Mouse (Mus musculus) heart, postnatal 4 days (tissue): ENCODE results near the gene Map2. TPM values are rescaled to one million over a fixed set of nuclear protein-coding genes. Genes with fewer than 3 reads are reported as not detected.
A peak's percentile ranks its signal among the peaks of the same experiment; 100 is the strongest.

Source experiments
- DNase-seq: peaks from one replicate; pipeline ENCODE4 v3.0.0; 2021
- total RNA-seq, 2 experiments: library from RNA; stranded (reverse); gene quantifications; 2 replicates each; pipeline ENCODE4 v1.2.3; 2021

The Map2 gene
- total RNA-seq, 2 experiments from 2014 or later, result 4.7 to 5.6 TPM

DNA sequence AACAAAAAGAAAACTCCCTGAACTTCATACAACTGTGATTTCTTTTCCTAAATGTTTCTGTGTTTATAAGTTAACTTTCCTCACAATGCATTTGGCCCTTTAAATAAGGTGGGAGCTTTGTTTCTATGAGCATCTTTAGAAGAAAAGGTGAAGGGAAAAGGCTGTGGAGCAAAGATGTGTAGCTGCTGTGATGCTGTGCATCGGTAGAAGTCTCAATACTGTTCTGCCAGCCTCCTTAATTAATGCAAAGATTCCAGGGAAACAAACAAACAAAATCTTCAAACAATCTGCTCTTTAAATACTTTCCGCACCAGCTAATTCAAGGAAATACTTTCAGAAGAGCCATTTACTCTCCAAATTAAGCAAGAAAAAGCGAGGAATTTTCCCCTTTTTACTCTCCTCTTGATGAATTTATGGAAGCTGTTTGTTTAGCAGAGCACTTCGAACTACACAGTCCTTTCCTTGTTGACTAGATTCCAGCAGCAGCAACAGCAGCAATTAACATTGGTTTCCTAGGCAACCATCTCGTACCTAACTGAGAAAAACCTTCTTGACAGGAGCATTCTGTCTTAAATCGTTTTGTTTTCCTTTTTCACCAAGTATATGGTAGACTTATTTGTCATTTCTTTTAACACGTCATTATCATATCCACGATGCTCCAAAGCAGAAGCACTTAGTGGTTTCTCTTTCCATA lies 220.0 kb downstream of the Map2 start:
- DNase-seq, result no peak

DNA sequence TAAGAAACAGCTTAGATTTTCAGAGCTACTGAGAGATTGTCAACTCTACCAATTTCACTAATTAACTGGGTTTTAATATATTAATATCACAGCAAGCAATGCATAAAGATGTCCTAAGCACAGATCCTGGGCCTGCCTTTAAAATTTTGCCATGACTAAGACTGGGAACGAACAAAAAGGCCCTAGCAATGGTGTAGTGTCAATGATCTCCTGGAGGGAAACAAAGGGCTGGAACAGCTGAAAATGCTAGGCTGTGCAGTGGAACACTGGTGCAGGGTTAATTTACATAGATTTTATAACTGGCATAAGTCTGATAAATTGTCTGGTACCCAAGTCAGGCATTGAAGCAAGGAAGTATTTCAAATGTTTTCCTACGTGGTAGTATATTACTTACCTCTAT lies 220.8 kb downstream of the Map2 start:
- DNase-seq, result no peak

DNA sequence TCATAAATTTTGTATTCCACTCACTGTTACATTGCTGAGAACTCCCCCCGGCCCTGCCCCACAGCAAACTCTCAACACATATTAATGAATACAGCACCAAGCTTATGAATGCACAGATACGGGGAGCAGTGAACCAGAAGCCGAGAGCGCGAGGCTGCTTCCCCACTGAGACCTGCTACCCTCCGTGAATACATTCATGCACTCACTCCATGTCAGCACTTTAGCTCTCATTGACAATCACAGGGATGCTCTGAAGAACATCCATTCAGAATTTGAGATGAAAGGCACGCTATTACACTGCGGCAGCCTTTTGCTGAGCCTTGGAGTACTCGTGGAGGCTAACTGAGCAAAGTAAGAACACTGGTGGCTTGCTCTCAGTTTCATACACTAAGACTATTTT lies 226.8 kb downstream of the Map2 start:
- no peak for DNase-seq

DNA sequence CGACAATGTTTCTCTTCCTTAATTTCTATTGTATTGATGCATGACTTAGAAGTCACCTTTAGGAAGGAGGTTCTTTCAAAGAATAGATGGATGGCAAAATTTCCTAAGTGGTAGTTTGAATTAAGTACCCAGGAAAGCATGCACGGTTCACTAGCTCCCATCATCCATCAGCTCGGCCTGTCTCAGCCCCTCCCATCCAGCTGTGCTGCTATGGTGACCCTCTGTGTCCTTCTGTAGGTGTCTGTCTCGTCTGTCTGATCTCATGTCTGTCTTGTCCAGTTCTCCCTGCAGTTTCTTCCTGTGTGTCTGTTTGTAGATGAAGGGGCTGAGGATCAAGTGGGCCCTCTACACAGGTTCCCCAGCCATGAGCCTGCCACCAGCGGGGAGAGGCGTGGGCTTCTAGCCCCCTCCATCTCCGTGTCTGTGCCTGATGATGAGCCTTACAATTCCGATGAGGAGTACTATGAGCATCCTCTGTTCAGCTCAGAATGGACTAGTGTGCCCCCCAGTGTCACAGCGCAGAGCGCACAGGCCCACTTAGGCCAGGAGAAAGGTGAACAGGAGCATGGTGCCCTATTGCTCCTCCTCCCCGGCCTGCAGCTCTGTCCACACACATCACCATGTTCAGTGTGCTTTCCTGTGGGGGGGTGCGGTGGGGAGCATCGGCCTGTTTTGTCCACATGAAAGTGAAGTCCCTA lies 232.3 kb downstream of the Map2 start:
- DNase-seq, result no peak

DNA sequence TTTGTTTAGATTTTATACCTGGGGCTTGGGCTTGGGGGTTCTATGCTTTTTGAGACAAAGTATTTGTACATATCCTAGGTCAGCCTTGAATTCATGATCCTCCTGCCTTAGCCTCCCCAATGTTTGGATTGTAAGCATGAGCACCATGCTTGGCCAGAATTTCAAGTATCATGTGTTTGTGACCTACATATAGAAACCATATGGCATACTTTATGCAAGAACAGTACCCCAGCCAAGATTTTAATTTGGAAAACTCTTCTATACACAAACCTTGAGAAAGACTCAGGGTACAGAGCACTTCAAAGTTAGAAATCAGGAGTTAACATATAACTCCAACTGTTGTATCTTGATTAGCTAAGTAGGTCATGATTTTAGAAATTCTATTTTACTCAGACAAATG lies 243.3 kb downstream of the Map2 start:
- no peak for DNase-seq

DNA sequence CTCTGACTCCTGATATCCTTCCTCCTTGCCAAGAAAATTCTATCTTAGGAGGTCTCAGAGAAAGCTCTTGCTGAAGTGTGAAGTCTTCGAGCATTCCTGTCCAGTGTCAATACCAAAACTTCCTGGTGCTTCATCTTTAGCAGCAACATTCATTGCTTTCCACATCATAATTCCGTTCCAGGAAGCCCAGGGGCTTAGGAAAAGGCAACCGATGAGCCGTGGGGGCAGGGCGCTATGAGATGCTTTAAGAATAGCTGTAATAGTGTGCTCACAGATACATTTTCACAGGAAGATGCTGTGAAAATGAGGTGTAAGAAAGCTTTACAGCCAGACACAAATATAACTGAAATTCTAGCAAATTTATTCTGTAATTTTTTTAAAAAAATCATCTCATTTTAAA lies 251.0 kb downstream of the Map2 start:
- no peak for DNase-seq

DNA sequence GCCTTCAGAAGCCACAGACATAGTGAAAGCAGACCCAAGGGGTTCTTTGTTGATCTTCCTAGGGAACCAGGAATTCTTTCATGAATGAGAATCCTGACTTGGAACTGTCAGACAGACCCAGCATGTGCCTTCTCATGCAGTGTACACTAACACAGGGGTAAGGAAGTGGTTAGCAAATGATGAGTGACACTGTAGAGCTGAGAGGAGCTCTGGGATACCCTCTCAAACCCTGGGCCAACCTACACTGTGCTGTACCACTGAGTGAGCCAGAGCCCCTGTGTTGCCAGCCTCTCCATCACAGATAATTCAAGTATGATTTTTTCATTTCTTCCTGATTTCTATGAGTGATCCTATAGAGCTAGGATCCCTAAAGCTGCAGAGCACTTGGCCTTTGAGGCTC lies 255.9 kb downstream of the Map2 start:
- DNase-seq, result no peak

DNA sequence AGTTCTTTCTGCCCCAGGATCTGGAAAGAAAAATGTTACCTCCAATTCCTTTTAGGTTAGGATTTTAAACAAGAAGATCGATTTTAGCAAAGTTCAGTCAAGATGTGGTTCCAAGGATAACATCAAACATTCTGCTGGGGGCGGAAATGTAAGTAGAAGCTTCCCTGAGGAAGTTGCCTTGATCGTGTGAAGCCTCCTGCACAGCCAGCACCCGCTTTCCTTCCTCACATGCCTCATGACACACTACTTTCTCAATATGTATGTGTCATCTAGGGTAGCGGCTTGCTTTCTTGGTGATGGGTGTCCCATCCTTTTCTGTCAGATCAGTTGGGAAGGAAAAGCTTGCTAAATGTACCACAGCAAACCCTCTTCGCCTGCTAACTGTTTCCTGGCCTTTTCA lies 256.4 kb downstream of the Map2 start:
- DNase-seq, result no peak

DNA sequence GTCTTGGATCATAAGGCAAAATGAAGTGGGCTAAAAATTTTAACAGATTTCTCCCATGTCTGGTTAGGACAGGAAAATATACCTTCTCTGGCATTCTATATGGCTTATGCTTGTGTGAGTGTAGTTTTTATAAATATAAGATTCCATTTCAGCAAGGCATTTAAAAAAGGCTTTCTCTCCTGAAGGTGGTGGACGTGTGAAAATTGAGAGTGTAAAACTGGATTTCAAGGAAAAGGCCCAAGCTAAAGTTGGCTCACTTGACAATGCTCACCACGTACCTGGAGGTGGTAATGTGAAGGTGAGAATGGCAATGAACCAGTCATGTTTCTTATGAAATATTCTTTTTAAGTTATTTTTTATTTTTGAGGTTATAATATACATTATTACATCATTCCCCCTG lies 263.0 kb downstream of the Map2 start:
- no peak for DNase-seq

DNA sequence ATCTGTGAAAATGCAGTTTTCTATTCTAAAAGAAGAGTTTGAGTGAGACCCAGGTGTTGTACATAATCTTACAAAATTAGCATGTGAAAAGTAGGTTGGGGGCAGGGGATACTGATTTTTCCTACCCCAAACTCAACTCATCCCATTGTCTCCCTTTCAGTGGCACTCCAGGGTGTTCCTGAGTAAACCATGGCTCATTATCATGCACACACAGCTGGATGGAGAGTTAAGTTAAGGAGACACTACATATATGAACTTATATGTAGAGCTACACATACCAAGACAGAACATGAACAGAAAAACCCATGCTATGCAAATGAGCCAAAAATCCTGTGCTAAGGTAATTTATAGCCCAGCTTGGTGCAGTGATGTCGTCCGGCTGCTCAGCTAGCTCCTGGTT lies 267.8 kb downstream of the Map2 start:
- DNase-seq, result no peak

DNA sequence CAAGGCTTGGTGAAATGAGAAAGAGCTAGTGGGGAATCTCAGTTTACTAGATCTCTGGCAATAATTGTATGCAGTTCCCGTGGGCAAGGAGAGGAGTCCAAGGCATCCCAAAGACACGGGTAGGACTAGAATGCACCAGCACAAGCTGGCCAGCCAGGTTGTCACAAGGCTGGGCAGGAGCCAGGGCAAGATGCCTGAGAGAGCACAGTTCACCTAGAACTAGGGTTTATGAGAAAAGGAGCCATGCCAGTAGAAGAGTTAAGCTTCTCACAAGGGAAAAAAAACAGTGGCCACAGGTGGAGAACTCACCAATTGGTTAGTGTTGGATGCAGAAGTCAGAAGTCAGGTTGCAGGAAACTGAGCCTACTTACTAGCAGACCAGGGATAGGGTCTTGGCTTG lies 274.4 kb downstream of the Map2 start:
- DNase-seq, result no peak

DNA sequence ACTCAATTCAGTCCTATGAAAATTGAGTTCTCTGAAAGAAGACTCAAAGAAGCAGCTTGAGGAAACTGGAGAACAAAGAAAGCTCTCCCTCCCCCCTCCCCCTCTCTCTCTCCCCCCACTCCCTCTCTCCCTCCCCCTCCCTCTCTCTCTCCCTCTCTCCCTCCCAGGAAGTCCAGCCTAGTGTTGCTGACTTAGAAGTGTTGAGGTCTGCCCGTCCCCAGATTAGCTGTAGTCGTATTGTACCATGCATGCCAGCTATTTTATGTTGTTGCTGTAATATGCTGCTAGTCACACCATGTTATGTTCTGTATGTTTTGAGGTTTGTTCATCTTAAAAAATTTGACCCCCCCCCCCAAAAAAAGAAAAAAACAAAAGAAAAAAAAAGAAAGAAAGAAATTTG lies 281.5 kb downstream of the Map2 start:
- DNase-seq, result no peak

DNA sequence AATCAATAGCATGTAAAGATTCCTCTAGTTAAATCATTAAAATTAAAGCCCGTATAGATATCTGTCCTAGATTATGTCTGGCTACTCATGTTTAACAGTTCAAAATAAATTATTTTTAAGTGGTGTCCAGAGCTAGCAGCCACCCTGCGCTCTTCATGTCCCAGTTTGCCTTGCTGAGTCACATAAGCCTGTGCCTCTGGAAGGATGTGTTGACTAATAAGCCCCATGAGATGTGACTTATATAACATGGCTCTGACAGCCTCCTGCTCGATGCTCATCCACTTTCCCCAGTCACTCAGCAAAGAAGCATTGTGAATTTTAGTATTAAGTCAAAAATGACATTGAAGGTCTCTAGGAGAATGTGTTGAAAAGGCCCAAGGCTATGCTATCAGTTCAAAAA lies 282.7 kb downstream of the Map2 start:
- no peak for DNase-seq

DNA sequence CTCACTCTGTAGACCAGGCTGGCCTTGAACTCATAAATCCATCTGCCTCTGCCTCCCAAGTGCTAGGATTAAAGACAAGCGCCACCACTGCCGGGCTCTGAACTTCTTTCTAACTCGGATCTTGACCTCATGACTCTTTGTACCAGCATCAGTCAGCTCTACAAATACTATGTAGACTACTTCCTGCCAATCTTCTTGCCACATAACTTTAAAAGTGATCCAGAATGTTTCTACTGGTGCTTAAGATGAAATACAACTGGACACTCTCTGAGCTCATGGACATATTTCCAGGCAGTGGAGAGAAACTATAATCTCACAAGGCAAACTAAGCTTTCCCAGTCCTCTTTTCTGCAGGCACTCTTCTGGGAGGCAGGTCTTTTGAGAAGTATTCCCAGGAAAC lies 284.3 kb downstream of the Map2 start:
- DNase-seq, result no peak

DNA sequence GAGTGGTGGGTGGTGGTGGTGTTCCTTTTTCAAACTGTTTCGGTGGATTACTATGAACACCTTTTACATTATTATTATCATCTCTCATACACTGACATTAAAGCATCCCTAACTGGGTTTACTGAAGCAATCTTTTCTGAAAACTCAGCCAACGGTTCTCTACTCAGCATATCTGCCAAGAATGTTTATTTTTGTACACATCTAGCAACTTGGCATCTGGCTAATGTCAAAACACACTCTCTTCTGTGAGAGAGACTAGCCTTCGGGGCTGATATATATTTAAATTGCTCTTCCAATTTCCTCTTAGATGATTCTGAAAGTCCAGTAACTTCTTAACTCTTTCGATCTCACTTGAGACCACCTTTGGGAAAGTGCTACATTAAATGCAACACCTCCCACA lies 285.8 kb downstream of the Map2 start:
- no peak for DNase-seq

DNA sequence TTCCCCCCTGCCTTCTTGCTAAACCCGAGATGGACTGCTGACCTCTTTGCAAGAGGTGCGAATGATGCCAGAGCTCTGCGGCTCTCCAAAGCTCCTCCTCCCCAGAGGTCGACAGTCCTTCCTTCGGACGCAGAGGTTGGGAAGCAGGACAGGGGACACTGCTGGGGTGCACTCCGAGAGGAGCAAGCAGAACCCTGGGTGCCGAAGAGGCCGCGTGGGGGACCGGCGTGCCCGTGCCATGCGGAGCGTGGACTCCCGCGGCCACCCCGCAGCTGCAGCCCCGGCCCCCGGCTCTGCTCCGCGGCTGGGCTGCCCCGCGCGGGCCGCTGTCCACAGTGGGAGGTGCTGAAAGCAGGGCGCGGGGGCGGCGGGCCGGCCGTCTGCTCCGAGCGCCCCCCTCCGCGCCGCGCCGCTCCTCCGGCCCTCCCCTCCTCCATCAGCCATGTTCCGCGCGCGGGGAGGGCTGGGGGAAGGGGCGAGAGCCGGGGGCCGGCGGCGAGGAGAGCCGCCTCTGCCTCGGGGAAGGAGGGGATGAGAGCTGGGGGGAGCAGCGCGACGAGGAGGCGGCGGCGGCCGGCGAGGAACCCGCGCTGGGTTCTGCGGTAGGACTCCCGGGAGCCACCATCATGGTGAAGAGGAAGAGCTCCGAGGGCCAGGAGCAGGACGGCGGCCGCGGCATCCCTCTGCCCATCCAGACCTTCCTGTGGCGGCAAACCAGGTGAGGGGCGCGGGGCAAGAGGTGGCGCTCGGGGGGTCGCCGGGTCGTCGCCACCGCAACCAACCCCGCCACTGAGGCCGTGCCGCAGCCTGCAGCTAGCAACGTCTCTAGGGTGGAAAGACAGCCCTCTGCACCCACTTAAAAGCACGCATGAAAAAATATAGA lies 293.0 kb downstream of the Map2 start, which contains the start of gene Unc80:
Unc80 (plus strand) TSS at position 547 of the 883 bp plus-strand sequence.
- DNase-seq, result peak; percentile 74

DNA sequence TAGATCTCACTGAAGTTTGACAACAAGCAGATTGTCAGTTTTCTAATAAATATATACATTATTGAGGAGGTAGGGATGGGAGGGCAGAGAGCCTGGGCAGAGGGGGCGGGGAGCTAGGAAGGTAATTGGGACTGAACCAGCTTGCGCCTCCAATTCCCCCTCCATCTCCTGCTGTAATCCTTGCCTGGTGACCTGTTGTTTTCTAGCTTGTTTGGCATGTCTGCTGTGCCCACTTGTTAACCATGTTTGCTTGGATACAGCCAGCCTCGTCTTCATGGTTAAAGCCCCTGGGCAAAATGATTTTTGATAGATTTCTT lies 293.6 kb downstream of the Map2 start:
- no peak for DNase-seq

DNA sequence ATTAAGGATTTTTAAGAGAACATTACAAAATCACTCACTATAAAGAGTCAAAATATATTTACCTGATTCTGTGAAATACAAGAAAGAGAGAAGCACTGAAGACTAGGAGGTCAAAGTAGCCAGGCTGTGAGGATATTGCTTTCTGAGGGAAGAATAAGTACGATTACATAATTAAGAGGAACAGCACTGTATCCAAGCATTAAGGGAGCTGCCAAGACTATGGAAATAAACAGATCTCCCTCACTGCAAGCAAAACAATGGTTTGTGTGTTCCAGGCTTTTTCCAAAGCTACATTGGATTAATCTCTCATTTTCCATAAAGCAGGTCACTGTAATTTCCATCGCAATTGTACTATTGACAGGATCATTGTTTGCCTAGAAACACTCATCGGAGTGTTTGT lies 307.7 kb downstream of the Map2 start:
- DNase-seq, result no peak

Other genes starting within 250 kb of the Map2 start
- not detected for gene Crygf, start 248.8 kb upstream of the Map2 start, total RNA-seq